Comparison of ENCODE assay signal across 27 mouse cellular contexts in genomic region chr1:59202367-59202766, GRCm38 (mm10). TPM values are rescaled to one million over a fixed set of nuclear protein-coding genes. Genes with fewer than 3 reads are reported as not detected.
DNase-seq lines count a peak whose midpoint lies in the region; ATAC-seq and TF ChIP-seq lines count a peak whose summit lies in the region.
"Had no signal": no experiment of that assay in that cellular context is flagged by ENCODE, and none has a peak within 500 bp of the region (broad histone marks: within the 10 kb centered on the region; RNA-seq: fewer than 3 reads in every experiment).

No protein-coding gene starts in this region.

- H3K79me2 ChIP-seq in liver, adult 2 months (ENCODE audit: control insufficient read depth, insufficient read depth, low read length) = no peaks in the 10 kb centered on the region

- no peak for TF ChIP-seq POLR2A in cerebellum, adult 2 months (IDR thresholded peaks at IDR 0.05; ENCODE audit: borderline replicate concordance, insufficient read depth, low read length)
- TF ChIP-seq POLR2A in liver, adult 2 months (IDR thresholded peaks at IDR 0.05; ENCODE audit: extremely low read depth, insufficient read depth, low read length) = no peak

- H3K27ac ChIP-seq in cerebellum, adult 2 months (ENCODE audit: insufficient read depth, low read length) = peak overlapping the region; percentile 60
- peak overlapping the region; percentile 60 for H3K27ac ChIP-seq in liver, adult 2 months (replicated peaks; ENCODE audit: insufficient read depth, low read depth, low read length)
- H3K27ac ChIP-seq in liver, embryonic 11.5 days (ENCODE audit: low read depth, low read length) = no peak overlapping the region
- H3K27ac ChIP-seq in stomach, embryonic 15.5 days = no peak overlapping the region
- H3K27ac ChIP-seq: embryonic facial prominence, embryonic 13.5 days; forebrain, embryonic 13.5 days; heart, embryonic 15.5 days; hindbrain, embryonic 13.5 days; left cerebral cortex, adult 2 months; lung, embryonic 15.5 days; midbrain, embryonic 10.5 days; neural tube, embryonic 13.5 days had no signal

- ATAC-seq in liver, embryonic 11.5 days (replicated peaks; ENCODE audit: low FRiP score) = no peak
- ATAC-seq in stomach, embryonic 15.5 days (ENCODE audit: insufficient read depth, low FRiP score, low read depth) = peak; percentile 22; the same call in 1 of the 2 replicates
- ATAC-seq in activated CD4-positive, CD25-positive, alpha-beta regulatory T cell, adult 4 months = no peak
- ATAC-seq: forebrain, embryonic 13.5 days; midbrain, embryonic 16.5 days; Patski had no signal

- no peak overlapping the region for H3K4me3 ChIP-seq in cerebellum, adult 2 months (replicated peaks; ENCODE audit: insufficient read depth, low read depth, low read length)
- H3K4me3 ChIP-seq in liver, adult 2 months (ENCODE audit: insufficient read depth, low read depth, low read length) = no peak overlapping the region
- no peak overlapping the region for H3K4me3 ChIP-seq in liver, embryonic 11.5 days (ENCODE audit: low read depth, low read length)
- no peak overlapping the region for H3K4me3 ChIP-seq in stomach, embryonic 15.5 days (replicated peaks)
- H3K4me3 ChIP-seq: embryonic facial prominence, embryonic 13.5 days; erythroblast, embryonic 14.5 days; forebrain, embryonic 13.5 days; heart, embryonic 15.5 days; hindbrain, embryonic 13.5 days; left cerebral cortex, adult 2 months; lung, embryonic 15.5 days; midbrain, embryonic 10.5 days; myocyte; neural tube, embryonic 13.5 days had no signal

- peaks cover 10% of the 10 kb centered on the region for H3K4me1 ChIP-seq in cerebellum, adult 2 months (ENCODE audit: control insufficient read depth, insufficient read depth, low read length)
- H3K4me1 ChIP-seq in liver, adult 2 months (ENCODE audit: control insufficient read depth, insufficient read depth, low read length) = peaks cover 26% of the 10 kb centered on the region
- no peaks in the 10 kb centered on the region for H3K4me1 ChIP-seq in liver, embryonic 11.5 days (replicated peaks; ENCODE audit: control insufficient read depth, insufficient read depth, low read length)
- no peaks in the 10 kb centered on the region for H3K4me1 ChIP-seq in stomach, embryonic 15.5 days
- H3K4me1 ChIP-seq: embryonic facial prominence, embryonic 13.5 days; forebrain, embryonic 13.5 days; heart, embryonic 15.5 days; hindbrain, embryonic 13.5 days; lung, embryonic 15.5 days; midbrain, embryonic 10.5 days; neural tube, embryonic 13.5 days had no signal

- H3K27me3 ChIP-seq in cerebellum, adult 2 months (ENCODE audit: control insufficient read depth, insufficient read depth, low read length) = no peaks in the 10 kb centered on the region
- H3K27me3 ChIP-seq in liver, adult 2 months (ENCODE audit: control insufficient read depth, insufficient read depth, low read length) = no peaks in the 10 kb centered on the region
- no peaks in the 10 kb centered on the region for H3K27me3 ChIP-seq in liver, embryonic 11.5 days (replicated peaks; ENCODE audit: control insufficient read depth, insufficient read depth, low read length)
- no peaks in the 10 kb centered on the region for H3K27me3 ChIP-seq in stomach, embryonic 15.5 days (replicated peaks)
- H3K27me3 ChIP-seq: embryonic facial prominence, embryonic 13.5 days; forebrain, embryonic 13.5 days; heart, embryonic 15.5 days; hindbrain, embryonic 13.5 days; lung, embryonic 15.5 days; neural tube, embryonic 13.5 days; Patski had no signal

- DNase-seq in cerebellum, adult 2 months = peak; percentile 41 to 51
- no peak for DNase-seq in cerebellum, adult 11 months
- DNase-seq in liver, adult 2 months (ENCODE audit: extremely low read depth, low read depth, low spot score) = peak; percentile 76
- no peak for DNase-seq in liver, embryonic 11.5 days (ENCODE audit: low spot score)
- DNase-seq in brain, adult 2 months (ENCODE audit: low read depth, low spot score) = peak; percentile 33
- DNase-seq: gastrocnemius, postnatal 36 days; heart, postnatal 36 days; kidney, adult 2 months; kidney, postnatal 10 days; lung, postnatal 4 days had no signal

- 19% methylated on average over 10 of the region's 10 CpGs for WGBS in cerebellum, adult 2 months
- 24% methylated on average over 10 of the region's 10 CpGs for WGBS in liver, adult 2 months
- WGBS in liver, embryonic 11.5 days = 82% methylated on average over 10 of the region's 10 CpGs
- WGBS in stomach, embryonic 15.5 days = 76% methylated on average over 10 of the region's 10 CpGs

- peaks cover 50% of the 10 kb centered on the region for H3K36me3 ChIP-seq in liver, adult 2 months (ENCODE audit: control insufficient read depth, insufficient read depth, low read length)
- no peaks in the 10 kb centered on the region for H3K36me3 ChIP-seq in liver, embryonic 11.5 days (ENCODE audit: control insufficient read depth, insufficient read depth, low read length)
- H3K36me3 ChIP-seq in stomach, embryonic 15.5 days = no peaks in the 10 kb centered on the region

- no peak for TF ChIP-seq CTCF in cerebellum, adult 2 months (IDR thresholded peaks at IDR 0.05; ENCODE audit: borderline replicate concordance, insufficient read depth, low read depth, low read length)
- no peak for TF ChIP-seq CTCF in liver, adult 2 months (IDR thresholded peaks at IDR 0.05; ENCODE audit: low read depth, low read length)

- H3K9ac ChIP-seq in liver, adult 2 months (ENCODE audit: low read depth, low read length) = peak overlapping the region; percentile 5; the same call in 1 of the 2 replicates
- H3K9ac ChIP-seq in liver, embryonic 11.5 days (ENCODE audit: low read depth, low read length) = no peak overlapping the region
- H3K9ac ChIP-seq in stomach, embryonic 15.5 days = no peak overlapping the region
- H3K9ac ChIP-seq: embryonic facial prominence, embryonic 13.5 days; forebrain, embryonic 13.5 days; heart, embryonic 15.5 days; hindbrain, embryonic 13.5 days; lung, embryonic 15.5 days; neural tube, embryonic 13.5 days had no signal

- no peak overlapping the region for H3K4me2 ChIP-seq in liver, embryonic 11.5 days
- H3K4me2 ChIP-seq in stomach, embryonic 15.5 days = no peak overlapping the region
- H3K4me2 ChIP-seq: embryonic facial prominence, embryonic 13.5 days; forebrain, embryonic 13.5 days; heart, embryonic 15.5 days; hindbrain, embryonic 13.5 days; lung, embryonic 15.5 days; neural tube, embryonic 13.5 days had no signal

- H3K9me3 ChIP-seq in liver, embryonic 11.5 days (ENCODE audit: control insufficient read depth, low read length) = no peaks in the 10 kb centered on the region
- H3K9me3 ChIP-seq in stomach, embryonic 15.5 days = no peaks in the 10 kb centered on the region
- H3K9me3 ChIP-seq: embryonic facial prominence, embryonic 13.5 days; forebrain, embryonic 13.5 days; heart, embryonic 15.5 days; hindbrain, embryonic 13.5 days; lung, embryonic 15.5 days; midbrain, embryonic 10.5 days; neural tube, embryonic 13.5 days had no signal

RNA-seq across cellular contexts. Expression of gene Als2, which starts 34.7 kb away (rescaled TPM):
- polyA plus RNA-seq in cerebellum, adult 2 months (2012; rRNA removed) = 74.1 and 84.0 TPM in 2 replicates
- total RNA-seq in liver, adult 2 months (2014; rRNA removed) = 34.2 and 42.8 TPM in 2 replicates
- polyA plus RNA-seq in liver, adult 2 months (2012; rRNA removed) = 20.2 TPM in 2 replicates
- polyA plus RNA-seq in liver, embryonic 11.5 days (2014; fragmentation: Nextera tagmentation; extraction: Ambion mirVana) = 13.1 and 13.9 TPM in 2 replicates
- 7.2 and 8.2 TPM in 2 replicates for polyA plus RNA-seq in stomach, embryonic 15.5 days (2015; fragmentation: Nextera tagmentation; extraction: Ambion mirVana)
- 1 to 10 TPM; 4.6 to 5.4 TPM for polyA plus RNA-seq in activated CD4-positive, CD25-positive, alpha-beta regulatory T cell, adult 4 months (2017; shearing (Covaris generic))

RNA-seq across cellular contexts. Expression of gene Mpp4, which starts 39.2 kb away (rescaled TPM):
- 12.0 and 12.9 TPM in 2 replicates for polyA plus RNA-seq in cerebellum, adult 2 months (2012; rRNA removed)
- 2.3 and 4.0 TPM in 2 replicates for total RNA-seq in liver, adult 2 months (2014; rRNA removed)
- polyA plus RNA-seq in liver, adult 2 months (2012; rRNA removed) = 5.5 and 7.6 TPM in 2 replicates
- polyA plus RNA-seq in liver, embryonic 11.5 days (2014; fragmentation: Nextera tagmentation; extraction: Ambion mirVana) = 0.47 and 0.52 TPM in 2 replicates
- 0.19 and 0.50 TPM in 2 replicates for polyA plus RNA-seq in stomach, embryonic 15.5 days (2015; fragmentation: Nextera tagmentation; extraction: Ambion mirVana)
- polyA plus RNA-seq in activated CD4-positive, CD25-positive, alpha-beta regulatory T cell, adult 4 months (2017; shearing (Covaris generic)) = under 1 TPM in 1 of 2 experiments, not detected in 1; 0.19 TPM

RNA-seq across cellular contexts. Expression of gene Cdk15, which starts 54.3 kb away (rescaled TPM):
- polyA plus RNA-seq in cerebellum, adult 2 months (2012; rRNA removed) = 0.48 and 0.49 TPM in 2 replicates
- total RNA-seq in liver, adult 2 months (2014; rRNA removed) = not detected in 2 replicates
- not detected in 2 replicates for polyA plus RNA-seq in liver, adult 2 months (2012; rRNA removed)
- polyA plus RNA-seq in liver, embryonic 11.5 days (2014; fragmentation: Nextera tagmentation; extraction: Ambion mirVana) = 0.21 TPM in 1 of 2 replicates, not detected in the other
- polyA plus RNA-seq in stomach, embryonic 15.5 days (2015; fragmentation: Nextera tagmentation; extraction: Ambion mirVana) = 0.18 and 0.35 TPM in 2 replicates
- not detected for polyA plus RNA-seq in activated CD4-positive, CD25-positive, alpha-beta regulatory T cell, adult 4 months (2017; shearing (Covaris generic))
- total RNA-seq: adrenal gland, adult 2 months; gastrocnemius, postnatal 36 days; heart, adult 8-10 months; heart, postnatal 36 days had no signal
- polyA plus RNA-seq: adrenal gland, adult 2 months; erythroblast, embryonic 14.5 days; lung, embryonic 15.5 days; small intestine, adult 2 months had no signal

Comparison
In these comparisons a context has a peak if more than half of its experiments do, and no peak if none do; other contexts are left out.
1. DNase-seq: peak in cerebellum, adult 2 months (2 of 2), liver, adult 2 months (single experiment) and brain, adult 2 months (single experiment); none in cerebellum, adult 11 months (single experiment) and liver, embryonic 11.5 days (single experiment).
2. H3K27ac ChIP-seq: peak in cerebellum, adult 2 months (single experiment) and liver, adult 2 months (single experiment); none in liver, embryonic 11.5 days (single experiment) and stomach, embryonic 15.5 days (single experiment).